Mouse (Mus musculus): ENCODE results near the gene Gm5726. TPM values are rescaled to one million over a fixed set of nuclear protein-coding genes. Genes with fewer than 3 reads are reported as not detected.
"Not testable (repeated sequence)": the region's sequence is repeated elsewhere in the genome, so short reads cannot be mapped to it uniquely, and the experiment has no call there.

The Gm5726 gene
- not detected in 2 replicates for polyA plus RNA-seq (2012; rRNA removed)
- not detected in 2 replicates for polyA plus RNA-seq (2014; fragmentation: Nextera tagmentation; extraction: Ambion mirVana)

DNA sequence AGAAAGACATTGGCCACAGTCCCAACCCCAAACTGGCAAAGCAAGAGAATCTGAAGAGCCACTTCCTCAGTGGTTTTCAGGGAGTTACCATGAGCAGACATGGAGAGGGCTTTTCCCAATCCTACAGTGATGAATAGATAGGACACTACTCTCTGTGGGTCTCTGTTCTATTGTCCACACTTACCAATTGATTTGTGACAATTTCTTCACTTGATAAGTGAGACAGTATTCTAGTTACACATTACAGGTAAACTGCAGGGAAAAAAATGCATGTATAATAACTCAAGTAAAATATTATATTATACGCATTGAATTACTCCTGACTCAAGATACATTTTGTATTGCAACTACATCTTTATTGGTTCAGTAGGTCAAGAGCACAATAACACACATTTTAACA is at the start of gene Gm5726:
Gene Gm5726 (minus strand): TSS at position 101 of the 400 bp plus-strand sequence.
- H3K27me3 ChIP-seq (ENCODE audit: control insufficient read depth, insufficient read depth, low read length); H3K27ac ChIP-seq; H3K4me2 ChIP-seq (ENCODE audit: low read depth); H3K9ac ChIP-seq (replicated peaks); DNase-seq (ENCODE audit: low read depth in 3 of 3, low spot score in 3 of 3); H3K36me3 ChIP-seq (replicated peaks; ENCODE audit: control insufficient read depth, insufficient read depth, low read depth); H3K4me1 ChIP-seq (replicated peaks; ENCODE audit: control insufficient read depth in 2 of 2, insufficient read depth in 2 of 2, low read length in 1 of 2); ATAC-seq (ENCODE audit: insufficient read depth); H3K9me3 ChIP-seq (ENCODE audit: control insufficient read depth, low read length); H3K4me3 ChIP-seq (ENCODE audit: insufficient read depth in 1 of 2, low read depth in 2 of 2, low read length in 2 of 2): not testable (repeated sequence)
- WGBS (ENCODE audit: insufficient replicate concordance), result no CpG with 5 or more reads among the region's 1 CpGs

DNA sequence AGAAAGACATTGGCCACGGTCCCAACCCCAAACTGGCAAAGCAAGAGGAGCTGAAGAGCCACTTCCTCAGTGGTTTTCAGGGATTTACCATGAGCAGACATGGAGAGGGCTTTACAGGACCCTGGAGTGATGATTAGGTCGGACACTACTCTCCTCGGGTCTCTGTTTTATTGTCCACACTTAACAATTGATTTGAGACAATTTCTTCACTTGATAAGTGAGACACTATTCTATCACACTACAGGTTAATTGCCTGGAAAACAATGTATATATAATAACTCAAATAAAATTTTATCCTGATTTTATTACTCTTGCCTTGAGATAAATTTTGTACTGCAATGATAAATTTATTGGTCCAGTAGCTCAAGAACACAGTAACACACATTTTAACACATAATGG is 30.6 kb upstream of the Gm5726 start, which contains the start of gene Gm4141:
Gene Gm4141 (minus strand): TSS at position 101 of the 400 bp plus-strand sequence.
- H3K36me3 ChIP-seq (replicated peaks; ENCODE audit: control insufficient read depth, insufficient read depth, low read depth); H3K4me3 ChIP-seq (ENCODE audit: insufficient read depth in 1 of 2, low read depth in 2 of 2, low read length in 2 of 2); ATAC-seq (ENCODE audit: insufficient read depth); H3K9ac ChIP-seq (replicated peaks); H3K4me1 ChIP-seq (replicated peaks; ENCODE audit: control insufficient read depth in 2 of 2, insufficient read depth in 2 of 2, low read length in 1 of 2); H3K4me2 ChIP-seq (ENCODE audit: low read depth); H3K27ac ChIP-seq; H3K9me3 ChIP-seq (ENCODE audit: control insufficient read depth, low read length); H3K27me3 ChIP-seq (ENCODE audit: control insufficient read depth, insufficient read depth, low read length); DNase-seq (ENCODE audit: low read depth in 3 of 3, low spot score in 3 of 3): not testable (repeated sequence)
- WGBS (ENCODE audit: insufficient replicate concordance), result no CpG with 5 or more reads among the region's 3 CpGs

DNA sequence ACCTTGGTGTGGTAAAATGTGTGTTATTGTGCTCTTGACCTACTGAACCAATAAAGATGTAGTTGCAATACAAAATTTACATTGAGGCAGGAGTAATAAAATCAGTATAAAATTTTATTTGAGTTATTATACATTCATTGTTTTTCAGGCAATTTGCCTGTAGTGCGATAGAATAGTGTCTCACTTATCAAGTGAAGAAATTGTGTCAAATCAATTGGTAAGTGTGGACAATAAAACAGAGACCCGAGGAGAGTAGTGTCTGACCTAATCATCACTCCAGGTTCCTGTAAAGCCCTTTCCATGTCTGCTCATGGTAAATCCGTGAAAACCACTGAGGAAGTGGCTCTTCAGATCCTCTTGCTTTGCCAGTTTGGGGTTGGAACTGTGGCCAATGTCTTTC is 12.0 kb downstream of the Gm5726 start, which contains the start of gene Vmn1r104:
Gene Vmn1r104 (plus strand): TSS at position 301 of the 400 bp plus-strand sequence.
- not testable (repeated sequence) for ATAC-seq (ENCODE audit: insufficient read depth); H3K27me3 ChIP-seq (ENCODE audit: control insufficient read depth, insufficient read depth, low read length); H3K36me3 ChIP-seq (replicated peaks; ENCODE audit: control insufficient read depth, insufficient read depth, low read depth); H3K4me2 ChIP-seq (ENCODE audit: low read depth); H3K4me3 ChIP-seq (ENCODE audit: insufficient read depth in 1 of 2, low read depth in 2 of 2, low read length in 2 of 2); DNase-seq (ENCODE audit: low read depth in 3 of 3, low spot score in 3 of 3); H3K27ac ChIP-seq; H3K9me3 ChIP-seq (ENCODE audit: control insufficient read depth, low read length); H3K9ac ChIP-seq (replicated peaks); H3K4me1 ChIP-seq (replicated peaks; ENCODE audit: control insufficient read depth in 2 of 2, insufficient read depth in 2 of 2, low read length in 1 of 2)
- WGBS (ENCODE audit: insufficient replicate concordance), result no CpG with 5 or more reads among the region's 3 CpGs

DNA sequence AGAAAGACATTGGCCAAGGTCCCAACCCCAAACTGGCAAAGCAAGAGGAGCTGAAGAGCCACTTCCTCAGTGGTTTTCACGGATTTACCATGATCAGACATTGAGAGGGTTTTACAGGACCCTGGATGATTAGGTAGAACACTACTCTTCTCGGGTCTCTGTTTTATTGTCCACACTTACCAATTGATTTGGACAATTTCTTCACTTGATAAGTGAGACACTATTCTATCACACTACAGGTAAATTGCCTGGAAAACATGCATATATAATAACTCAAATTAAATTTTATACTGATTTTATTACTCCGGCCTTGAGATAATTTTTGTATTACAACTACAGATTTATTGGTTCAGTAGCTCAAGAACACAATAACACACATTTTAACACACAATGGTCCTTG is 35.1 kb downstream of the Gm5726 start, which contains the start of gene Vmn1r103:
Gene Vmn1r103 (minus strand): TSS at position 101 of the 400 bp plus-strand sequence.
- not testable (repeated sequence) for H3K9ac ChIP-seq (replicated peaks); H3K9me3 ChIP-seq (ENCODE audit: control insufficient read depth, low read length); H3K4me3 ChIP-seq (ENCODE audit: insufficient read depth in 1 of 2, low read depth in 2 of 2, low read length in 2 of 2); H3K27ac ChIP-seq; H3K4me1 ChIP-seq (replicated peaks; ENCODE audit: control insufficient read depth in 2 of 2, insufficient read depth in 2 of 2, low read length in 1 of 2); H3K27me3 ChIP-seq (ENCODE audit: control insufficient read depth, insufficient read depth, low read length); H3K36me3 ChIP-seq (replicated peaks; ENCODE audit: control insufficient read depth, insufficient read depth, low read depth); DNase-seq (ENCODE audit: low read depth in 3 of 3, low spot score in 3 of 3); ATAC-seq (ENCODE audit: insufficient read depth); H3K4me2 ChIP-seq (ENCODE audit: low read depth)
- no CpG with 5 or more reads among the region's 3 CpGs for WGBS (ENCODE audit: insufficient replicate concordance)

Other genes with a start within 250 kb of the Gm5726 start
- not detected in 2 replicates for gene Gm4133, start 211.7 kb downstream of the Gm5726 start, polyA plus RNA-seq (2012; rRNA removed)
- gene Gm4133, start 211.7 kb downstream of the Gm5726 start, polyA plus RNA-seq (2014; fragmentation: Nextera tagmentation; extraction: Ambion mirVana), result not detected in 2 replicates
- not detected in 2 replicates for gene Gm5728, start 170.3 kb downstream of the Gm5726 start, polyA plus RNA-seq (2012; rRNA removed)
- not detected in 2 replicates for gene Gm5728, start 170.3 kb downstream of the Gm5726 start, polyA plus RNA-seq (2014; fragmentation: Nextera tagmentation; extraction: Ambion mirVana)
- not detected in 2 replicates for gene Vmn1r100, start 127.8 kb downstream of the Gm5726 start, polyA plus RNA-seq (2012; rRNA removed)
- not detected in 2 replicates for gene Vmn1r100, start 127.8 kb downstream of the Gm5726 start, polyA plus RNA-seq (2014; fragmentation: Nextera tagmentation; extraction: Ambion mirVana)
- not detected in 2 replicates for gene Vmn1r101, start 103.2 kb downstream of the Gm5726 start, polyA plus RNA-seq (2012; rRNA removed)
- gene Vmn1r101, start 103.2 kb downstream of the Gm5726 start, polyA plus RNA-seq (2014; fragmentation: Nextera tagmentation; extraction: Ambion mirVana), result not detected in 2 replicates
- gene Gm10670, start 70.8 kb downstream of the Gm5726 start, polyA plus RNA-seq (2012; rRNA removed), result not detected in 2 replicates
- not detected in 2 replicates for gene Gm10670, start 70.8 kb downstream of the Gm5726 start, polyA plus RNA-seq (2014; fragmentation: Nextera tagmentation; extraction: Ambion mirVana)
- not detected in 2 replicates for gene Vmn1r103, start 35.2 kb downstream of the Gm5726 start, polyA plus RNA-seq (2012; rRNA removed)
- gene Vmn1r103, start 35.2 kb downstream of the Gm5726 start, polyA plus RNA-seq (2014; fragmentation: Nextera tagmentation; extraction: Ambion mirVana), result not detected in 2 replicates
- not detected in 2 replicates for gene Vmn1r104, start 11.9 kb downstream of the Gm5726 start, polyA plus RNA-seq (2012; rRNA removed)
- gene Vmn1r104, start 11.9 kb downstream of the Gm5726 start, polyA plus RNA-seq (2014; fragmentation: Nextera tagmentation; extraction: Ambion mirVana), result not detected in 2 replicates
- gene Gm4141, start 30.5 kb upstream of the Gm5726 start, polyA plus RNA-seq (2012; rRNA removed), result not detected in 2 replicates
- not detected in 2 replicates for gene Gm4141, start 30.5 kb upstream of the Gm5726 start, polyA plus RNA-seq (2014; fragmentation: Nextera tagmentation; extraction: Ambion mirVana)
- gene Gm4513, start 53.3 kb upstream of the Gm5726 start, polyA plus RNA-seq (2012; rRNA removed), result not detected in 2 replicates
- not detected in 2 replicates for gene Gm4513, start 53.3 kb upstream of the Gm5726 start, polyA plus RNA-seq (2014; fragmentation: Nextera tagmentation; extraction: Ambion mirVana)
- gene Vmn1r107, start 123.2 kb upstream of the Gm5726 start, polyA plus RNA-seq (2012; rRNA removed), result not detected in 2 replicates
- not detected in 2 replicates for gene Vmn1r107, start 123.2 kb upstream of the Gm5726 start, polyA plus RNA-seq (2014; fragmentation: Nextera tagmentation; extraction: Ambion mirVana)
- not detected in 2 replicates for gene Vmn1r111, start 157.5 kb upstream of the Gm5726 start, polyA plus RNA-seq (2012; rRNA removed)
- gene Vmn1r111, start 157.5 kb upstream of the Gm5726 start, polyA plus RNA-seq (2014; fragmentation: Nextera tagmentation; extraction: Ambion mirVana), result not detected in 2 replicates
- gene Gm10668, start 184.9 kb upstream of the Gm5726 start, polyA plus RNA-seq (2012; rRNA removed), result not detected in 2 replicates
- not detected in 2 replicates for gene Gm10668, start 184.9 kb upstream of the Gm5726 start, polyA plus RNA-seq (2014; fragmentation: Nextera tagmentation; extraction: Ambion mirVana)
- not detected in 2 replicates for gene Vmn1r112, start 225.4 kb upstream of the Gm5726 start, polyA plus RNA-seq (2012; rRNA removed)
- not detected in 2 replicates for gene Vmn1r112, start 225.4 kb upstream of the Gm5726 start, polyA plus RNA-seq (2014; fragmentation: Nextera tagmentation; extraction: Ambion mirVana)
- gene Vmn1r113, start 241.5 kb upstream of the Gm5726 start, polyA plus RNA-seq (2012; rRNA removed), result not detected in 2 replicates
- not detected in 2 replicates for gene Vmn1r113, start 241.5 kb upstream of the Gm5726 start, polyA plus RNA-seq (2014; fragmentation: Nextera tagmentation; extraction: Ambion mirVana)